Mouse (Mus musculus): ENCODE measurements at regions not wholly inside any gene's neighbourhood (a gene's known extent, or its start where the extent isn't known, plus 50 kb on each side); places are given as distances from the start of the nearest gene placed in this dataset.

DNA sequence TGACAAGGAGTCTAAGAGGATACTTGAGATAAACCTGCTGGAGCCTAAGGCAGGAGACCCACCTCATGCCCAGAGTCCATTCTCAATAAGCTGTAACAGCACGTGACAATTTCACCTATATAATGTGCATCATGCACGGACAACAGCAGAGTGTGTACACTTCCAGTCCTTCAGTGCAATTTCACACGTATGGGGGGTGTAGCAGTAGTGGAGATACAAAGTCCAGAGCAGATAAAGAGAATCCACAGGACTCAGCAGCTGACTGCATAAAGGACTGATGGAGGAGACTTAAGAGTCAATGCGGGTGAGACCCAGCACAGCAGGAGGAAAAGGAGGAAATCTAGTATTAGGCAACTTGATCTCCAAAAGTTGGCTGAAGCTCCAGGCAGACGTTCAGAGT is 192.7 kb upstream of the Egln3 start:
- DNase-seq (ENCODE audit: low spot score in 2 of 2), result no peak

DNA sequence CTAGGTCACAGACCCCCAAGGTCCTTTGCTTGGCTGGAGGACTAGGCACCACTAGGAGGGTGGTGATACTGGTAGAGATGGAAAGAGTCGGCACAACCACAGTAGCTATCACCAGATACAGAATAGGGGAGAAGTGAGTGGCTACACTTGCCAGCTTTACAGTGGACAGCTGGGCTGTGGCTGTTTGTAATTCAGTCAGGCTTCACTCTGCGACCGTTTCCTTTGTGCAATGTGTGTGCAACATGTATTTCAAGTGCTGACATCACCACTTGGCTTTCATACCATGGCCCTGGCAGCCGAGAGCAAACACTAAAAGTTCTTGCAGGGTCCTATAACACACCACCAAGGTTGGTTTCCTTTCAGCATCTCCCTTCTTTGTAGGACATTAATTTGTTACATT is 181.7 kb upstream of the Egln3 start:
- DNase-seq (ENCODE audit: low spot score in 2 of 2), result no peak

DNA sequence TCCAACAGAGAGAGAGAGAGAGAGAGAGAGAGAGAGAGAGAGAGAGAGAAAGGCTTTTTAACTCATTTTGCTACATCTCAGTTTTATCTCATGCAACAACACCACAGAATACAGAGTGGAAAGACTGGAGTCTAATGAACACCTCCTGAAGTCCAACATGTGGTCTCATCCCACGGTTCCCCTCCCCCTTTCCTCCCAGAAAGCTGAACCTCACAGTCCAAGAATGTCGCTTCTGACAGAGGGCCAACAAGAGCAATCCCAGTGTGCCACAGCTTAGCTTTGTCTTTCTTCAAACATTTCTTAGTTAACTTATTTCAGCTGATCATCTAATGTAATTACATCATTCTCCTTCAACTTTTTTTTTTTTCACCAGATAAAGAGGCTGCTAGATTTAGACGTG is 180.5 kb upstream of the Egln3 start:
- no peak for DNase-seq (ENCODE audit: low spot score in 2 of 2)

DNA sequence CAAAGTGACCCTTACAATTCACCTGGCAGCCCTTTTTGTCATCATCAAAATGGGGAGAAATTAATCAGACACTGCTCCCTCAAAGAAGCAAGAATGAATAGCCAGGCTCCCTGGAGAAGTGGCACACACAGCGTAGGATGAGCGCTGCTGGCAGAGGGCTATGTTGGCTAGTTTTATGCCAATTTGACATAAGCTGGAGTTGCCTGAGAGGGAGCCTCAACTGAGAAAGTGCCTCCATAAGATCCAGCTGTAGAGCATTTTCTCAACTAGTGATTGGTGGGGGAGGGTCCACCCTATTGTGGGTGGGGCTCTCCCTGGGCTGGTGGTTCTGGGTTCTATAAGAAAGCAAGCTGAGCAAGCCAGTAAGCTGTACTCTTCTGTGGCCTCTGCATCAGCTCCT is 179.3 kb upstream of the Egln3 start:
- no peak for DNase-seq (ENCODE audit: low spot score in 2 of 2)

DNA sequence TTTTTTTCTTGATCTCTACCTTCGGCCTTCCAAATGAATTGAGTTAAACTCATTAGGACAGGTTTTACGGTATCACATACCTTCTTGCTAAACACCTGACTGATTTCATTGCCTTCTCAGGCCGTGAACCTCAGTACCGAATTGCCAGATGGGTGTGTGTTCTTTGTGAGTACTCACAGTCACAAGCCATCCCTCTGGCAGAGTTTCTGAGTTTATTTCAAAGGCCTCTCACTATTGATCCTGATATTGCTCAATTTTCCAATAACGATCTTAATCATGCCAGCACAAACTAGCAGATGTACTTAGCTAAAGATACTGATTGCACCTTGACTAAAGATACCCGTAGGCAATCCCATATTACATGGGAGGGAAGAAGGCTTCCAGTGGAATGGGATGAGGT is 178.4 kb upstream of the Egln3 start:
- no peak for DNase-seq (ENCODE audit: low spot score in 2 of 2)

DNA sequence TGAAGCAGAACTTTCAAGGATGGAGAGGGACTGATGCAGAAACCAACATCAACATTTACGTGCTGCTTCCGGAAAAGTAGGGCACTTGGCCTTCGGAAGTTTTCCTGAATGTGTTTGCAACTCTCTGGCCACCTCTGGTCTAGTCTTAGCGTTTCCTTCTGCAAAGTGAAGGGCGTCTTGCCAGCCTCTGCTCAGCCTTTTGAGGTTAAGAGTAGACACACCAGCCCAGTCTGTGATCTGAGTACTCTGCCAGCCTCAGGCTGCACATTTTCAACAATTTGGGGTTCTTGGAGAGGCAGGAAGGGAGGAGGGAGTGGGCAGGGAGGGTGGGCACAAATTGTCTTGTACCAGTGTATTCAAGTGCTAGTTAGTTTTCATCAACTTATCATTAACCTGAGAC is 176.7 kb upstream of the Egln3 start:
- DNase-seq (ENCODE audit: low spot score in 2 of 2), result no peak

DNA sequence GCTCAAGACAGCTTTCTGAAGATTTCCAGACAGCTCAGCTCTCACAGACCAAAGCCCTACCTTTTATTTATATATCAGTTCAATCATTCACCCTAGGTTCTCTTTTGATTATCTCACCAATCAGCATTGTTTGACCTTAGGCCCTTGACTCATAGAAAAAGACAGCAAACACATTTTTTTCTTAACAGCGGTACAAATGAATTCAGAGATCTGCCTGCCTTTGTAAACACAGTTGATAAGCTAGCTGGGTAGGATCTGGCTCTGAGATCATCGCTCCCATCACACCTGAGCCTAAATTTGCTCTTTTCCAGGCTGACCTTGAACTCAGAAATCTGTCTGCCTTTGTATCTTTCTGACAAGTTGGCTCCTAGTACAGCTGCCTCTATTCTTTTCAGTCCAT is 174.9 kb upstream of the Egln3 start:
- no peak for DNase-seq (ENCODE audit: low spot score in 2 of 2)

DNA sequence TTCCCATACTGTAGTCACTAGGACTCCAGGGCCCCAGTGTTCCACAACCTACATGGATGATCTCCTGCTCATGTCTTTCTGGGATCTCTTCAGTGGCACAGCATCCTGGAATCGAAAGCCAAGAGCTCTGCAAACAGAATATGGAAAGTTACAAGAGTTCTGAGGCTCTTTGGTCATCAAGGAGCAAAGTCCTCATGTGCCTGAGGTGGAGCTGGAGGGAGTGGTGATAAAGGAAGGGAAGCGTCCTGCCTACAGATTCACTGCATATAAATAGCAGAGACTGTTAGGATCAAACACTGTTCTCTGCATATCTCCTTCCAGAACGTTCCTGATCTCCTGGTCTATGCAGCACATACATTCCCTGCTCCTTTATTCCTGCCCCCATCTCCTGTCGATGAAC is 170.4 kb upstream of the Egln3 start:
- DNase-seq (ENCODE audit: low spot score in 2 of 2), result no peak

DNA sequence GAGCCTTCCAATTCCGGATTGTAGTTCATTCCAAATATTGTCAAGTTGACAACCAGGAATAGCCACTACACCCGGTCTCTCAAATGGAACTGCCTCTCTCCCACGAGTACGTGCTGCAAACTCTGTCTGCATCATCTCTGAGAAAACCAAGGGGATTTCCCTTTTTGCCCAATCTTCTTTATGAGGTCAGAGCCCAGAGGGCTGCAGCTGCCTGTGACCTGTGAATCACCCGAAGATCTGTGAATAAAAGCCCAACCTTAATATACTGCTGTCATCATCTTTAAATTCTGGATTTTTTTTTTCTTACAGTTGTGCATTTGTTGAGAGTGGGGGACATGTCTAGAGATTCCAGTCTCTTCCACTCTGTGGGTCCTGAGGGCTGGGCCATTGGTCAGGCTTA is 165.6 kb upstream of the Egln3 start:
- no peak for DNase-seq (ENCODE audit: low spot score in 2 of 2)

DNA sequence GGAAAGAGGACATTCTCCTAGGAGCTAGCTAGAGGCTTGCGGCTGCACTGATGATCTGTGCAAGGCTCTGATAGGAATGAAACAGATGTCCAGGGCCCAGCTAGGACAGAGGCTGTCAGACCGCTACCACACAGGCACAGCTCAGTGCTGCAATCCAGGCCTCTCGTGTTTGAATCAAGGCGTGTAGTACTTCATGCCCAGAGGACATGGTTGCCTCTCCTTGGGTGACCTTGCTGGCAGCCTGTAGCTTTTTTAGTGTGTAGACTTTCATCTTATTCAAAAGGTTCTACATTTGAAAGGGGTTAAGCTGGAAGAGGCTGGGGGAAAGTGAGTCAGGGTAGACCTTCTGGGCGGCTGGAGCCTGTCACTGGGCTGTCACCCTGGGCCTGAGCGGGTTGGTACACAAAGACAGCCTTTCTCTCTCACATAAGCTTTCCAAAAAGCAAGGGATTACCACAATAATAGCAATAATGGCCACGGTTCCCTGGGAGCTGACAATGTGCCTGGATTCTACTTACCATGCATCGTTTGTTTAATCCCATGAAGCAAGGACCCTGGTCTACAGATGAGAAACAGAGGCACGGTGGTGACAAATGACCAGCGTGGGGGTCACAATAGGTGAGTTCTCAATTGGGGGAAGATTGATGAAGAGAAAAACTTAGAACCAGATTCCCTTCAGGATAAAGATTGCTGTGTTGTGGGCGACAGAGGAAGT is 160.9 kb upstream of the Egln3 start:
- DNase-seq (ENCODE audit: low spot score in 2 of 2), result no peak

DNA sequence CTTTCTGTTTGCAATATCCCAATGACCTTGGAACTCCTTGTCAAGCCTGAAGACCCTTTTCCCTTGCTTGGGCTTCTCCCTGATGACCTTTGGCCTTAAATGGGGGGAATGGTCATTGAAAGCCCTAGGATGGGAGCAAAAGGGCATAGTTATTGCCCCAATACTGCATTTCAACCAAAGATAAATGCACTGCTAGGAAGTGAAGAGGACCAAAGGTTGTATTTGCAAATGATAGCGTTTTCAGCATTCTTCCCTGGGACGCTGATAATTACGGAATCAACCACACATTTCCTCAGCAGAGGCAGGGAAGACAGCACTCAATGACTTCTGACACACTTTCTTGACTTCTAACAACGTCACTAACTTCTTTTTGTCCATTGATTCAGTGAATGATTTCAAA is 158.1 kb upstream of the Egln3 start:
- no peak for DNase-seq (ENCODE audit: low spot score in 2 of 2)

DNA sequence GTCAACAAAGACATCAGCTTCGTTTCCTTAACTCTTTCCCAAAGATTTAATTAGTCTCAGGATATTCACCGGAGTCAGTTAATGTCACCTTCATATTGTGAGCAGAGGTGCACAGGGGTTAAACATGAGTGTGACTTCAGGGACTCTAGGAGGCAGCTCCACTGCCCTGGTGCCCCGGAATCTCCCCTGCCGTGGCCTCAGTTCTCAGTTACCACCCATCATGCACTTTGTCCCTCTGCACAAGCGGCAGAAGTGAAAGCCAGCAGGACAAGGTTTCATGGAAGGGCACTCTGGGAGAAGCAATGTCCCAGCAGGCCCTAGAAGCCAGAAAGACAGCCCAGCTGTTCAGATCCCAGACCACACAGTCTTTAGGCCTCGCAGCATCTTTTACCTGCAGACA is 150.5 kb upstream of the Egln3 start:
- no peak for DNase-seq (ENCODE audit: low spot score in 2 of 2)

DNA sequence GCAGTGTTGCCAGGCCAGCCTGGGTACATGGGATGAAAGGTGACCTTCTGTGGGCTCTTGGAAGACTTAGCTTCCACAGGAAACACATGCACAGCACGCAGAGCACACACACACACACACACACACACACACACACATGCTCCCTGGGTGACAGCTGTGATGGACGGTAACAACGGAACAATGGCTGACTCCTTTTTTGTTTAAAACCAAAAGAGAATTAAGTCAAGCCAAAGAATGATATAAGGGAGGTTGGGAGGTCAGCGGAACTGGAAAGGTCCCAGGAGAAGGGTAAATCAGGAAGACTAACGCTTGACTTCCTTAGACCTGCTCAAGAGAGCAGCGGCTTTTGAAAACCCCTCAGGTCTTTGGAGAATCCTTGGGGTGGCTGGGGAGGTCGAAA is 150.0 kb upstream of the Egln3 start:
- no peak for DNase-seq (ENCODE audit: low spot score in 2 of 2)

DNA sequence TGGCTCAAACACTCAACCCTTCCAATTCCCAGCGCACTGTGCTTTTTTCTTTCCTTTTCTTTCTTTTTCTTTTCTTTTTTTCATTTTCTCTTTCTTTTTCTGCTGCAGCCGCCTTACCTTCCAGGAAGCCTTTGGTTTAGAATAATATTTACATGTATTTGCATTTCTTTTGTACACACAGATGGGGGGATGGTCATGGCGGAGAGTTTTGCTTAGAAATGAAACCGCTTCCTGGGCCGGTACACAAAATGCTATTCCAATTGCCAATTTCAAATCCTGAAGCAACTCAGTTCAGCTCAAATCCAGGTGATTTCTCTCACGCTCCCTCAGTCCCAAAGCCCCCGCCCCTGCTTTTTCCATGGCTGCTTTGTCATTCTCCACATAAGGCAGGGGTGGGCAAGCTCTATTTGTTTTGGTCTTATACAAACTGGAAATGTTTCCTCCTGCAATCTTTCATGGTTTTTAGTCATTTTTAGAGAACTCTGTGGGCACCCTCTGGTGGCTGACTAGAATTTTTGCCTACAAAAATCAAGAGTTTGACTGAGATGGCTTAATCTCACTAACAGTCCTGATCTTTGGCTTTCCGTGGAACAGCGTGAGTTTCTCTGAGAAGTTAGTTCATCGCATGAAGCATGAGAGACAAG is 149.4 kb upstream of the Egln3 start:
- DNase-seq (ENCODE audit: low spot score in 2 of 2), result peak; percentile 48 to 59

DNA sequence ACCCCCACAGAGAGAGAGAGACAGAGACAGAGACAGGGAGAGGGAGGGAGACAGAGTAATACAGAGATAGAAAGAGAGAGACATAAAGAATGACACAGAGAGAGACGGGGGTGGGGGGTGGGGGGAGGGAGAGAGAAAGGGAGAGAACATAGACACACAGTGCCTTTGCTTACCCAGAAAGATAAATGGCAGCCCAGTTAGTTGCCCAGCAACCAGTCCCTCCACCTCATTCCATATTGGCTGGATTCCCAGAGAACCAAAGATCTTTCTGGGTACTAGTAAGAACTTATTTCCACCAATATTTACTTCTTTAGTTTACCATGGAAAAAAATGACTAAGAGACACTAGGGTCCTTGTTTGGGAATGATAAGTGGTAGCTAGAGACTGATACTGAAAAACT is 146.6 kb upstream of the Egln3 start:
- no peak for DNase-seq (ENCODE audit: low spot score in 2 of 2)

DNA sequence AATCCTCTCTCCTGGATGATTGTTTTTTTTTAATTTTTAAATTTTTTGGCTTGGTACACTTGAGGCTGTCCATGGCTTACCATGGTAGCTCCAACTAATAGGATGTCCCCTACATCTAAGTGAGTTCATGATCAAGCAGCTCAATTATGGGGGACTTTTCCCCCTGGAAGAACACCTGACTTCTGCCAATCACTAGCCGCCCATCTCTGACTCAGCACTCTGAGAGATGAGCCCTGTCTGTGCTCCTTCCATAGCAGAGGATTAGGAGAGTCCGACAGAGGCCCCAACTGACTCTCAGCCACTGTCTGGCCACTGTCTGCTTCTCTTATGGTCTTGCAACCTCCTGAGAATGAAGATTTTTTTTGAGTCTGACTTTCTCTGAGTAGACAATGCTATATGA is 145.7 kb upstream of the Egln3 start:
- DNase-seq (ENCODE audit: low spot score in 2 of 2), result no peak

DNA sequence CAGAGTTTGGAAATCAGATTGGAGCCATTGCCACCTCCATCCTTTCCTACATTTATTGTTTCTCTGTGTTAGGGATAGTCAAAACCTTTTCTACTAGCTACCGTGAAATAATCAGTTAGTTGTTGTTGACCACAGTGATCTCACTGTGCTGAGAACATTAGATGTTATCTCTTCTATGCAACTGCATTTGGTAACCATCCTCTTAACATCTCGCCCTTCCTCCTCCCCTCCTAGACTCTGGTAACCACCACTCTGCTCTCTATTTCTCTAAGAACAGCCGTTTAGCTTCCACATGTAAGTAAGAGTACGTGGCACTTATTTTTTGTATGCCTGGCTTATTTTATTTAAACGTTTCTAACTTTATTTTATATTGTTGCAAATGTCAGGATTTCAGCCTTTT is 139.8 kb upstream of the Egln3 start:
- no peak for DNase-seq (ENCODE audit: low spot score in 2 of 2)

DNA sequence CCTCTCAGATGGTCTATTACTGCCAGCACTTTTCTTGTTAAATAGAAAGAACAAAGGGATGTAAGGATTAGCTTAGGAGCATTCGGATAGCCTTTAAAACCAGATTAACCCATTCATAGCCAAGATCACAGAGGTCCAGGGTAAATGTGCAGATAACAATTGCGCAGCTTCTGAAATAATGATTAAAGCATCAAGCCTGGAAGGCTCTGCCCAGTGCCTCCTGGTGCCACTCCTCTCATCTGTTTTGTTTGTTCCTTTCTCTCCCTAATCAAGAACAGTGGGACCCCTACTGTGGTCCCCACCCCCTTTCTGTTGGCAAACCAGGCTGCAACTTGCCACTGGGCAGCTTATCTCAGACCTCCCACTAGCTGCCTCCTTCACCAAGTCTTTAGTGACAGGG is 131.8 kb upstream of the Egln3 start:
- DNase-seq (ENCODE audit: low spot score in 2 of 2), result no peak

DNA sequence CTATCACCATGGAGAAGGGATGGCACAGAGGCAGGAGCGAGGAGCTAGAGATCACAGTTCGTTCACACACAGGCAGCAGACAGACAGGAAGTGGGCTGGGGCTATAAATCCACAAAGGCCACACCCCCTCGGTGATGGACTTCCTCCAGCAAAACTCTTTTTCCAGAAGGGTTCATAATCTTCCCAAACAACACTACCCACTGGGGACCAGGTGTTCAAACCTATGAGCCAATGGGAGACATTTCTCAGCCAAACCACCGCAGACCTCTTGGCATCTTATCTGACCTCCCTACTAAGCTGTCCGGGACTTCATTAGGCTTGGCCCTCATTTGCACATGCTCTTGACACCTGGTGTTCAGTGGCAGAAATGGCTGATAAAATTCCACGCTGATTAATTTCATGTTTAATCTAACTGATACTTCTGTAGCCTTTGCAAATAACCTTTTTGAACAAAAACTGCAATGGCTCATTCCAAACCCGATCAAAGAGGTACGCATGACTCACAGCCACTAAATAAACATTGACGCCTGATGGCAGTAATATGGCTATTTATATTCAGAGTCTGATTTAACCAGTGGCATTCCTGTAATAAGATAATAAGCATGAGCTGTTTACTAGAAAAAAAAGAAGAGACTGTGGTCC is 131.0 kb upstream of the Egln3 start:
- no peak for DNase-seq (ENCODE audit: low spot score in 2 of 2)

DNA sequence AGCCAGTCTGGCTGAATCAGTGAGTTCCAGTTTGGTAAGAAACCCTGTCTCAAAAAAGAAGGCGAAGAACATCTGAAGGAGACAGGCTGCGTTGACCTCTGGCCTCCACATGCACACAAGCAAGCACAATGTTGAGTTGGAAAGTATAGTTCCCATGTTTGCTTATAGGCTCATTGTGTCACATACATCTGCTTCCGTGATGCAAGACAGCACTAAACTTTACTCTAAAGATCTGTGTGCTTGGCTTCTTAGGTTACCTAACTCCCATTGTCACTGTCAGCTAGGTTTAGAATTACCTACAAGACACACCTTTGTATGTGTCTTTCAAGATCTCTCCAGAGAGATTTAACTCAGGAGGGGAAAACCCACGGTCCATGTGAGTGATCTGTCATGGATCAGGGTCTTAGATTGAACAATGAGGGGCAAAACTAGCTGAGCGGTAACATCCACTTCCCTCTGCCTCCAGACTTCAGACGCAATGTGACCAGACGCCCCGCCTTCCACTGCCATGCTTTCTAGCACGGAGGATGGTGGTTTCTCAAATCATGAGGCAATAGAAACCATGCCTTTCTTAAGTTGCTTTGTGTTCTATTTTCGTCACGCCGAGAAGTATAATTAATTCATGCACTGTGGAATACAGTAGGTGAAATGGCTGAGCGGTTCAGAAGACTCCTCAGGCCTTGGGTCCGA is 130.1 kb upstream of the Egln3 start:
- no peak for DNase-seq (ENCODE audit: low spot score in 2 of 2)

DNA sequence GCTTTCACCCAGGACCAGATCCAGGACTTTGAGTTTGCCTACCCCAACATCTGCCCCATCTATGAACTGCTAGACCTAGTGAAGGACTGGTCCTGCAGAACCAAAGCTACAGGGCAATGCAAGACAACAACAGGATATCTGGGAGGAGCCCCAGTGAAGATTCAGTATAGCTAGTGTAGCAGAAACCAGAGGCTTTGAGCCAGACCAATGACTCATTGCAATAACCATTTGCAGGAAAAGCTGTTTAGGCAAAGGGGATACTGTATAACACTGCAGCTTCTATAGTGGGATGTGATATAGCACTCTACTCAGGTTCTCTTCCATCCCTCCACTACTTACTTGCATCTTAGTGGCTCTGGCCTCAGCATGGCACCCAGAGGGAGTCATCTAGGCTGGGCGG is 123.8 kb upstream of the Egln3 start:
- DNase-seq (ENCODE audit: low spot score in 2 of 2), result no peak

DNA sequence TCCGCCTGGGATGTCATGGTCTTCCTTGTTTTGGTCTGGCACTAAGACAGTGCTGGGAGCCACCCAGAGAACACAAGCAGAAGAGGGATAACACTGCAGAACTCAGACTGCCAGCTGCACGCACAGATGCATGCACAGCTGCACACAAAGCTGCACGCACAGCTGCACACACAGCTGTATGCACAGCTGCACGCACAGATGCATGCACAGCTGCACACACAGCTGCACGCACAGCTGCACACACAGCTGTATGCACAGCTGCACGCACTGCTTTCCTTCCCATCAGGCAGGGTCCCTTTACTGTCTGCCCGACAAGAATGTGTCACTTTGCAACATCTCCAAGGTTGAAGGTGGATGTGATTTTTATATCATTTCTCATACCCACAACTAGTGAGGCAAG is 122.9 kb upstream of the Egln3 start:
- no peak for DNase-seq (ENCODE audit: low spot score in 2 of 2)

DNA sequence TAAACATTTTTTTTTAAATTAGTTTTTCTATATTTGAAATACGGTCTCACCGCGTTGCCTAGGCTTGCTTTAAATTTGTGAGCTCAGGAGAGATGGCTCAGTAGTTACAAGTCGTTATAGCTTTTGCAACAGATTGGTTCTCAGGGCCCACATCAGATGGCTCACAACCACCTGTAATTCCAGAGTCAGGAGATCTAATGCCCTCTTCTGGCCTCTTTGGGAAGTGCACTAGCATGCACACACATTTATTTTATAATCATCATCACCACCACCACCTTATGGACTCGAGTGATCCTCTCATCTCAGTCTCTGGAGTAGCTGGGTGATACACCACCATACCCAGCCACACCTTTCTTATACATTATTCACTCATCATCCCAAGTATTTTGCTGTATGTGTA is 116.9 kb upstream of the Egln3 start:
- no peak for DNase-seq (ENCODE audit: low spot score in 2 of 2)

All from right cerebral cortex, adult 2 months (tissue).